Mouse (Mus musculus) liver, embryonic 14.5 days (tissue): ENCODE results near the gene Gjc3. TPM values are rescaled to one million over a fixed set of nuclear protein-coding genes. Genes with fewer than 3 reads are reported as not detected.

Experiments used
- ATAC-seq: fragments of 200-750 bp; cut with Nextera tagmentation; 2 replicates; pipeline ENCODE4 v1.8.0; 2017; ENCODE audit warnings: moderate number of reproducible peaks, mild to moderate bottlenecking, moderate library complexity; ENCODE audit not compliant: insufficient read depth
- DNase-seq, 3 experiments: peaks; one replicate each; pipeline ENCODE4 v3.0.0-alpha.2; 2012 to 2013; ENCODE audit warnings: low read depth in 3 of 3, low spot score in 3 of 3
- H3K27ac ChIP-seq: fragments of 300-500 bp; sonication (generic); 2 replicates; pipeline ENCODE4 v1.5.1; 2014; ENCODE audit warnings: moderate library complexity, mild to moderate bottlenecking, control low read depth, inconsistent platforms
- H3K27me3 ChIP-seq: fragments of 300-500 bp; sonication (generic); 2 replicates; pipeline ENCODE4 v1.6.1; 2014; ENCODE audit warnings: mild to moderate bottlenecking, low read length, moderate library complexity; ENCODE audit not compliant: control insufficient read depth, insufficient read depth
- H3K36me3 ChIP-seq: fragments of 300-500 bp; sonication (generic); replicated peaks from 2 replicates; pipeline ENCODE4 v1.6.1; 2014; ENCODE audit warnings: low read depth; ENCODE audit not compliant: control insufficient read depth, insufficient read depth
- H3K4me1 ChIP-seq, 2 experiments: fragments of 200-500 bp in 1 of 2; fragments of 300-500 bp in 1 of 2; sonication (generic) in 1 of 2; replicated peaks; 2 replicates each; pipeline ENCODE4 v1.6.1; 2012 to 2014; ENCODE audit warnings: antibody characterized with exemption in 1 of 2, inconsistent platforms in 1 of 2, low read length in 1 of 2; ENCODE audit not compliant: control insufficient read depth in 2 of 2, insufficient read depth in 2 of 2
- H3K4me2 ChIP-seq: fragments of 300-500 bp; sonication (generic); 2 replicates; pipeline ENCODE4 v1.6.1; 2014; ENCODE audit warnings: low read depth, mild to moderate bottlenecking, control low read depth, moderate library complexity
- H3K4me3 ChIP-seq, 2 experiments: fragments of 200-500 bp in 1 of 2; fragments of 300-500 bp in 1 of 2; sonication (generic) in 1 of 2; 2 replicates each; pipeline ENCODE4 v1.5.1; 2012 to 2014; ENCODE audit warnings: low read depth in 2 of 2, low read length in 2 of 2, mild to moderate bottlenecking in 2 of 2, control low read depth in 1 of 2, inconsistent platforms in 1 of 2, moderate library complexity in 1 of 2; ENCODE audit not compliant: insufficient read depth in 1 of 2
- H3K9ac ChIP-seq: fragments of 300-500 bp; sonication (generic); replicated peaks from 2 replicates; pipeline ENCODE4 v1.6.1; 2014; ENCODE audit warnings: mild to moderate bottlenecking, control low read depth, moderate library complexity
- H3K9me3 ChIP-seq: fragments of 300-500 bp; sonication (generic); 2 replicates; pipeline ENCODE4 v1.6.1; 2016; ENCODE audit warnings: low read length, mixed read lengths; ENCODE audit not compliant: control insufficient read depth
- CTCF ChIP-seq: IDR thresholded peaks from 2 replicates; pipeline ENCODE4 v1.5.1; 2016; ENCODE audit warnings: antibody characterized with exemption, low read depth, control low read depth
- EP300 ChIP-seq: IDR thresholded peaks from 2 replicates; pipeline ENCODE4 v1.6.1; 2016; ENCODE audit warnings: antibody characterized with exemption, low read depth
- WGBS: fragments of 180-500 bp; shearing (Covaris S2); extraction: QIAGEN DNeasy Blood & Tissue Kit; methylation state at CpG from one replicate; pipeline ENCODE4 v1.1.7; 2014; ENCODE audit not compliant: insufficient replicate concordance; 5-methylcytosine and 5-hydroxymethylcytosine counted together
- polyA plus RNA-seq, 2 experiments: library from polyadenylated mRNA; depleted of rRNA in 1 of 2; stranded (reverse) in 1 of 2; unstranded in 1 of 2; fragments of >200 nt; fragmentation: Nextera tagmentation in 1 of 2; extraction: Ambion mirVana in 1 of 2; gene quantifications; 2 replicates each; pipeline versions ENCODE4 v1.2.1 to v1.2.3; 2012 to 2014

The Gjc3 gene
- polyA plus RNA-seq, 2 experiments = 0.01 TPM; not detected in 1

- no peak within 1 kb of the TSS for H3K9ac ChIP-seq
- H3K4me2 ChIP-seq = no peak within 1 kb of the TSS
- ATAC-seq (no peak), DNase-seq (no peak)
- TF ChIP-seq CTCF = no peak
- TF ChIP-seq EP300 = no peak
- no peaks in the 10 kb centered on the region for H3K9me3 ChIP-seq
- WGBS = 26% methylated on average over 2 of the region's 2 CpGs
- H3K27ac ChIP-seq = no peak within 1 kb of the TSS
- no peaks in the 10 kb centered on the region for H3K36me3 ChIP-seq
- no peak within 1 kb of the TSS for H3K4me3 ChIP-seq
- no peaks in the 10 kb centered on the region for H3K27me3 ChIP-seq
- H3K4me1 ChIP-seq = no peaks in the 10 kb centered on the region; a peak in 1 of 4 replicates
Observed at GRCm38 (mm10) chr5:137921532-137921931, 41.4 kb downstream of the Gjc3 start, which contains the start of gene Cyp3a13. Cyp3a13 (minus strand) TSS chr5:137921619.

GRCm38 (mm10) chr5:137915550-137915949 lies 47.3 kb downstream of the Gjc3 start:
- Histone ChIP-seq H3K27me3 (no peaks in the 10 kb centered on the region), H3K36me3 (no peaks in the 10 kb centered on the region), H3K27ac (no peak overlapping the region), H3K9me3 (no peaks in the 10 kb centered on the region), H3K4me2 (no peak overlapping the region), H3K4me3 (no peak overlapping the region), H3K4me1 (no peaks in the 10 kb centered on the region; a peak in 1 of 4 replicates), H3K9ac (no peak overlapping the region)
- DNase-seq (no peak), ATAC-seq (no peak)
- 51% methylated on average over 6 of the region's 6 CpGs for WGBS
- no peak for TF ChIP-seq CTCF
- TF ChIP-seq EP300 = no peak

GRCm38 (mm10) chr5:137914508-137914907 lies 48.4 kb downstream of the Gjc3 start:
- H3K9ac ChIP-seq = no peak overlapping the region
- ATAC-seq = no peak
- H3K4me1 ChIP-seq = no peaks in the 10 kb centered on the region; a peak in 1 of 4 replicates

GRCm38 (mm10) chr5:137909564-137910262 lies 53.2 kb downstream of the Gjc3 start:
- Histone ChIP-seq H3K9ac (no peak overlapping the region), H3K4me2 (no peak overlapping the region), H3K27ac (no peak overlapping the region), H3K9me3 (no peaks in the 10 kb centered on the region), H3K4me1 (no peaks in the 10 kb centered on the region), H3K27me3 (no peaks in the 10 kb centered on the region), H3K4me3 (no peak overlapping the region), H3K36me3 (no peaks in the 10 kb centered on the region)
- ATAC-seq (no peak), DNase-seq (no peak)
- WGBS = 61% methylated on average over 3 of the region's 3 CpGs
- TF ChIP-seq CTCF = no peak
- TF ChIP-seq EP300 = no peak

More at GRCm38 (mm10) chr5:137914508-137914907, 48.4 kb downstream of the Gjc3 start:
- Histone ChIP-seq H3K4me2 (no peak overlapping the region), H3K9me3 (no peaks in the 10 kb centered on the region), H3K27me3 (no peaks in the 10 kb centered on the region), H3K36me3 (no peaks in the 10 kb centered on the region), H3K27ac (no peak overlapping the region), H3K4me3 (no peak overlapping the region)
- DNase-seq = no peak
- no peak for TF ChIP-seq EP300
- TF ChIP-seq CTCF = no peak

Other genes with a start within 250 kb of the Gjc3 start
- gene Nyap1, start 221.5 kb downstream of the Gjc3 start, polyA plus RNA-seq (2012; rRNA removed) = 0.96 and 1.2 TPM in 2 replicates
- gene Nyap1, start 221.5 kb downstream of the Gjc3 start, polyA plus RNA-seq (2014; fragmentation: Nextera tagmentation; extraction: Ambion mirVana) = 0.03 and 0.05 TPM in 2 replicates
- gene Tsc22d4, start 217.4 kb downstream of the Gjc3 start, polyA plus RNA-seq (2012; rRNA removed) = 23.0 and 26.8 TPM in 2 replicates
- 49.7 and 62.2 TPM in 2 replicates for gene Tsc22d4, start 217.4 kb downstream of the Gjc3 start, polyA plus RNA-seq (2014; fragmentation: Nextera tagmentation; extraction: Ambion mirVana)
- gene Ppp1r35, start 184.2 kb downstream of the Gjc3 start, polyA plus RNA-seq (2012; rRNA removed) = 22.8 and 23.1 TPM in 2 replicates
- 25.5 and 27.0 TPM in 2 replicates for gene Ppp1r35, start 184.2 kb downstream of the Gjc3 start, polyA plus RNA-seq (2014; fragmentation: Nextera tagmentation; extraction: Ambion mirVana)
- gene Mepce, start 175.4 kb downstream of the Gjc3 start, polyA plus RNA-seq (2012; rRNA removed) = 12.2 and 13.3 TPM in 2 replicates
- gene Mepce, start 175.4 kb downstream of the Gjc3 start, polyA plus RNA-seq (2014; fragmentation: Nextera tagmentation; extraction: Ambion mirVana) = 5.1 and 6.4 TPM in 2 replicates
- gene Zcwpw1, start 175.3 kb downstream of the Gjc3 start, polyA plus RNA-seq (2012; rRNA removed) = 2.2 and 3.1 TPM in 2 replicates
- gene Zcwpw1, start 175.3 kb downstream of the Gjc3 start, polyA plus RNA-seq (2014; fragmentation: Nextera tagmentation; extraction: Ambion mirVana) = 2.1 and 2.4 TPM in 2 replicates
- 1.5 and 1.7 TPM in 2 replicates for gene Pilra, start 126.8 kb downstream of the Gjc3 start, polyA plus RNA-seq (2012; rRNA removed)
- gene Pilra, start 126.8 kb downstream of the Gjc3 start, polyA plus RNA-seq (2014; fragmentation: Nextera tagmentation; extraction: Ambion mirVana) = 2.0 and 2.2 TPM in 2 replicates
- 2.2 and 3.0 TPM in 2 replicates for gene Pilrb1, start 105.0 kb downstream of the Gjc3 start, polyA plus RNA-seq (2012; rRNA removed)
- 3.1 and 3.8 TPM in 2 replicates for gene Pilrb1, start 105.0 kb downstream of the Gjc3 start, polyA plus RNA-seq (2014; fragmentation: Nextera tagmentation; extraction: Ambion mirVana)
- gene Pilrb2, start 91.3 kb downstream of the Gjc3 start, polyA plus RNA-seq (2012; rRNA removed) = 1.3 and 2.0 TPM in 2 replicates
- gene Pilrb2, start 91.3 kb downstream of the Gjc3 start, polyA plus RNA-seq (2014; fragmentation: Nextera tagmentation; extraction: Ambion mirVana) = 2.7 and 3.5 TPM in 2 replicates
- gene Cyp3a13, start 41.5 kb downstream of the Gjc3 start, polyA plus RNA-seq (2012; rRNA removed) = 0.83 and 0.87 TPM in 2 replicates
- gene Cyp3a13, start 41.5 kb downstream of the Gjc3 start, polyA plus RNA-seq (2014; fragmentation: Nextera tagmentation; extraction: Ambion mirVana) = 3.2 and 3.4 TPM in 2 replicates
- 2.7 TPM in 2 replicates for gene Azgp1, start 18.4 kb upstream of the Gjc3 start, polyA plus RNA-seq (2012; rRNA removed)
- 3.3 and 4.7 TPM in 2 replicates for gene Azgp1, start 18.4 kb upstream of the Gjc3 start, polyA plus RNA-seq (2014; fragmentation: Nextera tagmentation; extraction: Ambion mirVana)
- not detected in 2 replicates for gene Smok3a, start 58.2 kb upstream of the Gjc3 start, polyA plus RNA-seq (2012; rRNA removed)
- gene Smok3a, start 58.2 kb upstream of the Gjc3 start, polyA plus RNA-seq (2014; fragmentation: Nextera tagmentation; extraction: Ambion mirVana) = not detected in 2 replicates
- not detected in 2 replicates for gene Smok3b, start 58.3 kb upstream of the Gjc3 start, polyA plus RNA-seq (2012; rRNA removed)
- gene Smok3b, start 58.3 kb upstream of the Gjc3 start, polyA plus RNA-seq (2014; fragmentation: Nextera tagmentation; extraction: Ambion mirVana) = not detected in 2 replicates
- not detected in 2 replicates for gene Smok3c, start 90.1 kb upstream of the Gjc3 start, polyA plus RNA-seq (2012; rRNA removed)
- not detected in 2 replicates for gene Smok3c, start 90.1 kb upstream of the Gjc3 start, polyA plus RNA-seq (2014; fragmentation: Nextera tagmentation; extraction: Ambion mirVana)
- gene Zkscan1, start 122.0 kb upstream of the Gjc3 start, polyA plus RNA-seq (2012; rRNA removed) = 1.5 and 2.2 TPM in 2 replicates
- 4.7 and 4.9 TPM in 2 replicates for gene Zkscan1, start 122.0 kb upstream of the Gjc3 start, polyA plus RNA-seq (2014; fragmentation: Nextera tagmentation; extraction: Ambion mirVana)
- gene Zscan21, start 153.8 kb upstream of the Gjc3 start, polyA plus RNA-seq (2012; rRNA removed) = 5.3 and 7.7 TPM in 2 replicates
- gene Zscan21, start 153.8 kb upstream of the Gjc3 start, polyA plus RNA-seq (2014; fragmentation: Nextera tagmentation; extraction: Ambion mirVana) = 13.3 and 13.9 TPM in 2 replicates
- 0.81 and 1.4 TPM in 2 replicates for gene Zfp113, start 192.6 kb upstream of the Gjc3 start, polyA plus RNA-seq (2012; rRNA removed)
- gene Zfp113, start 192.6 kb upstream of the Gjc3 start, polyA plus RNA-seq (2014; fragmentation: Nextera tagmentation; extraction: Ambion mirVana) = 2.6 and 2.7 TPM in 2 replicates
- gene Cops6, start 198.0 kb upstream of the Gjc3 start, polyA plus RNA-seq (2012; rRNA removed) = 57.7 and 62.4 TPM in 2 replicates
- gene Cops6, start 198.0 kb upstream of the Gjc3 start, polyA plus RNA-seq (2014; fragmentation: Nextera tagmentation; extraction: Ambion mirVana) = 123 and 128 TPM in 2 replicates
- gene Ap4m1, start 208.9 kb upstream of the Gjc3 start, polyA plus RNA-seq (2012; rRNA removed) = 10.3 and 10.8 TPM in 2 replicates
- 3.9 and 4.6 TPM in 2 replicates for gene Ap4m1, start 208.9 kb upstream of the Gjc3 start, polyA plus RNA-seq (2014; fragmentation: Nextera tagmentation; extraction: Ambion mirVana)
- 96.1 and 116 TPM in 2 replicates for gene Mcm7, start 209.3 kb upstream of the Gjc3 start, polyA plus RNA-seq (2012; rRNA removed)
- 182 and 200 TPM in 2 replicates for gene Mcm7, start 209.3 kb upstream of the Gjc3 start, polyA plus RNA-seq (2014; fragmentation: Nextera tagmentation; extraction: Ambion mirVana)
- 32.8 and 34.7 TPM in 2 replicates for gene Taf6, start 224.4 kb upstream of the Gjc3 start, polyA plus RNA-seq (2012; rRNA removed)
- 33.2 and 37.9 TPM in 2 replicates for gene Taf6, start 224.4 kb upstream of the Gjc3 start, polyA plus RNA-seq (2014; fragmentation: Nextera tagmentation; extraction: Ambion mirVana)
- gene Cnpy4, start 224.4 kb upstream of the Gjc3 start, polyA plus RNA-seq (2012; rRNA removed) = 6.3 and 9.5 TPM in 2 replicates
- gene Cnpy4, start 224.4 kb upstream of the Gjc3 start, polyA plus RNA-seq (2014; fragmentation: Nextera tagmentation; extraction: Ambion mirVana) = 12.6 and 12.8 TPM in 2 replicates
- 1.8 and 2.2 TPM in 2 replicates for gene Mblac1, start 231.2 kb upstream of the Gjc3 start, polyA plus RNA-seq (2012; rRNA removed)
- gene Mblac1, start 231.2 kb upstream of the Gjc3 start, polyA plus RNA-seq (2014; fragmentation: Nextera tagmentation; extraction: Ambion mirVana) = 2.2 and 2.9 TPM in 2 replicates